Mouse (Mus musculus): Measurements from ENCODE around the gene Syne1.

GRCm38 (mm10) chr10:5549871-5550167 is 1.5 kb downstream of the Syne1 start:
- TF ChIP-seq CTCF (IDR thresholded peaks at IDR 0.05; ENCODE audit: low read depth) = no peak
- TF ChIP-seq EP300 (IDR thresholded peaks at IDR 0.05; ENCODE audit: low read depth) = no peak

Measured in liver, postnatal 0 days (tissue).